Mouse (Mus musculus) kidney, postnatal 4 days (tissue): ENCODE data around the gene Zfp781.
"Not testable (repeated sequence)": the region's sequence is repeated elsewhere in the genome, so short reads cannot be mapped to it uniquely, and the experiment has no call there.

Experiments
- DNase-seq, 2 experiments: peaks; one replicate each; pipeline ENCODE4 v3.0.0; 2021; ENCODE audit warnings: mixed read lengths in 2 of 2

Gene Zfp781

DNA sequence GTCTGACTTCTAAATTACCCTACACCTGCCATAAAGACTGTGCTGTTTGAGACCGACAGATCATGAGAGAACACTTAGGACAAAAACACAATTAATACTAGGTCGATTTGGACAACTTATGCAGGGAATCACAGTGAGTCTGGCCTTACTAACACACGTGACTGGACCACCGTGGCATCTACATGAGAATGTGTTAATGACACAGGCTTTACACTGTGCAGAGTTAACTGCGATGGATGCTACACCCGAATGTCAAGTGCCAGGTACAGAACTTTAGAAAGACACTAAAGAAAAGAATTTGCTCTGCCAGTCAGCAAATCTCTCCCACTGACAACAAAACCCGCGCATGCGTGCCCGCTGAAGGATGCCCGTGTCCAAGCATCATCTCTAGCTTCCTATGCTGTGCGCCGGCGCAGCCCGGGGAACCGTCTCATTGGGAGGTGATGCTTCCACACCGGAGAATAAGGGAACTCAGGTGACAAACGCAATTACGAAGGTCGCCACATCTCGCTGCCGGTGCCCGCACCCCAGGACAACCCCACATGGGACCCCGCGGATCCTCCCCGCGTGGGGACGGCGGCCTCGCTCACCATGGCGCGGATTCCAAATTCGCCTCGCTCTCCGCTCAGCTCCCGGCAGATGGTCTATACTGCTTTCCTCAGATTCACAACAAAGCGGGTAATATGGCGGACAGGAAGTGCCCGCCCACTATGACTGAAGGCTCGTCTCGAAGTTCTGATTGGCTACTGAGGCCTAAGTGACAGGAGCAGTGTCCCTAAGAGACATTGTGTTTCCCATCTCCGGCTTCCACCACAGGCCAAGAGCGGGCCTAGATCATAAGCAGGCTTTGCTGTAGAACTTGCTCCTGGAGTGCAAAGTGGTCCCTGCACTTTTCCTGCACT lies at the start of gene Zfp781:
Gene Zfp781, minus strand, starts transcription at position 639 of the 902 bp plus-strand sequence.
- not testable (repeated sequence) for DNase-seq

DNA sequence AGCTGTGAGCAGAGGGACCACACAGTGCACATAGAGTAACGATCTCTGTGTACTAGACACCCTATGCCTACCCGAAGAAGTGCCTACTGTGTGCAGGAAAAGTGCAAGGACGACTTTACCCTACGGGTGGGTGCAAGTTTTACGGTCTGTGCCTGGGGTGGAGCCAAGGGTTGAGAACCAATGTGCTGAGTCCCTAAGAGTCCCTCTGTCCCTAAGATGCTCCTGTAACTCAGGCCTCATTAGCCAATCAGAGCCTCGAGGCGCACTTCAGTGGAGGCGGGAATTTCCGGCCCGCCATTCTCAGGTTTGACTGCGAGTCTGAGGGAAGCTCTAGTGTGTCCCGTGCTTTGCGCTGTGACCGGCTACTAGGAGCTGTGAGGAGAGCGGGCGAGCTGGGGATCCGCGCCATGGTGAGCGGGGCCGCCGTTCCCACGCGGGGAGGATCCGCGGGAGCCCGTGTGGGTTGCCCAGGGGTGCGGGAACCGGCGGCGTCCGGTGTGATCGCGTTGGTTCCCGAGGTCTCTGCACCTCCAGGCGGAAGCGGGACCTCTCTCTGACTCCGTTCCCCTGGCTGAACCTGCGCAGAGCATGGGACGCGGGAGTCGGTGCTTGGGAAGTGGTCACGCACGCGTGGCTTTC lies 48.2 kb upstream of the Zfp781 start:
- DNase-seq: not testable (repeated sequence)

DNA sequence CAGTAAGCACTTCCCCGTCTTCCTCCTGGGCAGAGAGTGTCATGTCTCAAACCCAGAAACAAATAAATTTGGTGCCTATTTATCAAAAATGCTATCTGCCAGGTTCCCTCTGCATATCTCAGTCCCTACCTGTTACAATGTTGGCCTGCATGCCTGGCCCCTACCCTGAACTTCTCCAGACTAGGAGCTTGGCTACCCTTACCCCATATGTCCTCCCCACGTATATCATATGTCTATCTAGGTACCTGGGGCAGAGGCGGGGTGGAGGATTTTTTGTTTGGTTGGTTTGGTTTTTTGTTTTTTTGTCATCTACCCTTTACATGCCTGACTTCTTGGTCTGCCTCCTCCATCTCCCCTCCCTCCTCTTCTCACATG lies 451 bp upstream of the Zfp781 start:
- not testable (repeated sequence) for DNase-seq

DNA sequence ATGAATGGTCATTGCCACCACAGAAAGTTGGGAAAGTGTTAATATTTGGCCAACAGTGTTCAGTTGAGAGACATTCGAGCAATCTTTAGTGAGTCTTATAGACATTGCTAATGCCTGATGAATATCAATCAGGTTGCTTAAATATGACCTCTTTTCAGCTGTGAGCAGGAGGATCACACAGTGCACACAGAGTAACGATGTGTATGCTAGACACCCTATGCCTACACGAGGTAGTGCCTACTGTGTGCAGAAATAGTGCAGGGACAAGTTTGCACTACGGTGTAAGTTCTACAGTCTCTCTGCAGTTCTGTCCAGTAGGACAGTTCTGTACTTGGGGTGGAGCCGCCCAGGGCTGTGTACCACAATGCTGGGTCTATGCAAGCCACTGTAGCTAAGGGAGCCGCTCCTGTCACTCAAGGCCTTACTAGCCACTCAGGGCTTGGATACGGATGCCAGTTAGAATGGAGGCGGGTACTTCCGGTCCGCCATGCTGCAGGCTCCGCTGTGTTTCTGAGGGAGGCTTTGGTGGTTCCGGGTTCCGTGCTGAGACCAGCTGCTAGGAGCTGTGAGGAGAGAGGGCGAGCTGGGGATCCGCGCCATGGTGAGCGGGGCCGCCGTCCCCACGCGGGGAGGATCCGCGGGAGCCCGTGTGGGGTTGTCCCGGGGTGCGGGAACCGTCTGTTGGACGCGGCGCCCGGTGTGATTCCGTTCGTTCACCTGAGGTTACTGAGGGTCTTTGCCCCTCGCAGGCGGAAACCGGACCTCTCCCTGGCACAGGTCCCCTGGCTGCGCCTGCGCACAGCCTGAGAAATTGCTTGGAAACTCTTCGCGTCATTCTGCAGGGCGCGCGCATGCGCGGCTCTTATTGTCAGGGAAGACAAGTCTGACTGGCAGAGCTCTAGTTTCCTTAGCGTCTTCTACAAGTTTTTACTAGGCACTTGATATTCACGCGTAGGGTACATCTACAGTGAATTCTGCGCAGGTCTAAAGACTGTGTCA lies 66.6 kb downstream of the Zfp781 start, which contains the start of gene Gm32687:
Gene Gm32687, plus strand, starts transcription at position 526 of the 999 bp plus-strand sequence.
- DNase-seq: peak; percentile 1 to 7
